In genomic region chr6:31923951-31924668, GRCm38 (mm10) we compare ENCODE assay signal across 14 mouse cellular contexts.
DNase-seq lines count a peak whose midpoint lies in the region; ATAC-seq and TF ChIP-seq lines count a peak whose summit lies in the region.
"Had no signal": no experiment of that assay in that cellular context is flagged by ENCODE, and none has a peak within 500 bp of the region (broad histone marks: within the 10 kb centered on the region; RNA-seq: fewer than 3 reads in every experiment).

No protein-coding gene starts in this region.

- peaks cover 10% of the 10 kb centered on the region for H3K4me1 ChIP-seq in hindbrain, embryonic 13.5 days (replicated peaks)
- no peaks in the 10 kb centered on the region for H3K4me1 ChIP-seq in hindbrain, embryonic 11.5 days (replicated peaks; ENCODE audit: control insufficient read depth, insufficient read depth, low read length)
- H3K4me1 ChIP-seq in hindbrain, postnatal 0 days (ENCODE audit: insufficient read depth, low read length) = peaks cover 6% of the 10 kb centered on the region; the same call in 1 of the 2 replicates
- H3K4me1 ChIP-seq: embryonic facial prominence, embryonic 15.5 days; kidney, embryonic 15.5 days had no signal

- no peak for TF ChIP-seq CTCF in hindbrain, postnatal 0 days (IDR thresholded peaks at IDR 0.05; ENCODE audit: low read depth)

- DNase-seq in hindbrain, embryonic 11.5 days (ENCODE audit: low spot score) = no peak
- peak; percentile 14 for DNase-seq in testis, postnatal 10 days (ENCODE audit: low spot score)
- no peak for DNase-seq in testis, postnatal 14 days (ENCODE audit: low spot score)
- peak; percentile 64 for DNase-seq in hindbrain, postnatal 0 days (ENCODE audit: low spot score)
- DNase-seq in telencephalon, adult 2 months (ENCODE audit: low read depth, low spot score) = peak; percentile 46
- no peak for DNase-seq in gastrocnemius, postnatal 4 days (ENCODE audit: low spot score in 2 of 2)
- no peak for DNase-seq in urinary bladder, adult 18-20 months (ENCODE audit: low spot score in 2 of 2)
- DNase-seq: adrenal gland, postnatal 10 days; cerebellum, adult 9-11 months; lung, embryonic 14.5 days had no signal

- WGBS in hindbrain, embryonic 13.5 days = 32% methylated on average over 3 of the region's 3 CpGs
- WGBS in hindbrain, embryonic 11.5 days = 61% methylated on average over 3 of the region's 3 CpGs
- 16% methylated on average over 3 of the region's 3 CpGs for WGBS in hindbrain, postnatal 0 days

- ATAC-seq in hindbrain, embryonic 13.5 days (ENCODE audit: low FRiP score) = peak; percentile 59; the same call in 1 of the 2 replicates
- no peak for ATAC-seq in hindbrain, embryonic 11.5 days (ENCODE audit: low FRiP score)
- ATAC-seq in hindbrain, postnatal 0 days = peak; percentile 69

- H3K9ac ChIP-seq in hindbrain, embryonic 13.5 days = no peak overlapping the region
- no peak overlapping the region for H3K9ac ChIP-seq in hindbrain, embryonic 11.5 days (ENCODE audit: low read depth, low read length)
- no peak overlapping the region for H3K9ac ChIP-seq in hindbrain, postnatal 0 days (replicated peaks; ENCODE audit: low read length)
- H3K9ac ChIP-seq: embryonic facial prominence, embryonic 15.5 days; kidney, embryonic 15.5 days; lung, embryonic 14.5 days had no signal

- H3K27me3 ChIP-seq in hindbrain, embryonic 13.5 days = no peaks in the 10 kb centered on the region
- H3K27me3 ChIP-seq in hindbrain, embryonic 11.5 days (ENCODE audit: control insufficient read depth, insufficient read depth, low read length) = no peaks in the 10 kb centered on the region
- no peaks in the 10 kb centered on the region for H3K27me3 ChIP-seq in hindbrain, postnatal 0 days (ENCODE audit: insufficient read depth, low read length)
- H3K27me3 ChIP-seq: embryonic facial prominence, embryonic 15.5 days; kidney, embryonic 15.5 days had no signal

- H3K9me3 ChIP-seq in hindbrain, embryonic 13.5 days = no peaks in the 10 kb centered on the region
- no peaks in the 10 kb centered on the region for H3K9me3 ChIP-seq in hindbrain, embryonic 11.5 days (ENCODE audit: control insufficient read depth, low read length)
- no peaks in the 10 kb centered on the region for H3K9me3 ChIP-seq in hindbrain, postnatal 0 days (ENCODE audit: low read length)
- H3K9me3 ChIP-seq: embryonic facial prominence, embryonic 15.5 days; kidney, embryonic 15.5 days had no signal

- H3K27ac ChIP-seq in hindbrain, embryonic 13.5 days = peak overlapping the region; percentile 58
- no peak overlapping the region for H3K27ac ChIP-seq in hindbrain, embryonic 11.5 days (ENCODE audit: low read depth, low read length)
- peak overlapping the region; percentile 22; the same call in 1 of the 2 replicates for H3K27ac ChIP-seq in hindbrain, postnatal 0 days
- H3K27ac ChIP-seq: embryonic facial prominence, embryonic 15.5 days; kidney, embryonic 15.5 days had no signal

- no peak overlapping the region for H3K4me2 ChIP-seq in hindbrain, embryonic 13.5 days
- no peak overlapping the region for H3K4me2 ChIP-seq in hindbrain, embryonic 11.5 days (replicated peaks; ENCODE audit: low read depth, low read length)
- H3K4me2 ChIP-seq in hindbrain, postnatal 0 days (ENCODE audit: low read depth, low read length) = no peak overlapping the region
- H3K4me2 ChIP-seq: embryonic facial prominence, embryonic 15.5 days; kidney, embryonic 15.5 days; liver, embryonic 11.5 days; lung, embryonic 14.5 days had no signal

- no peak overlapping the region for H3K4me3 ChIP-seq in hindbrain, embryonic 13.5 days
- H3K4me3 ChIP-seq in hindbrain, embryonic 11.5 days (ENCODE audit: low read depth, low read length) = no peak overlapping the region
- H3K4me3 ChIP-seq in hindbrain, postnatal 0 days (ENCODE audit: low read length) = no peak overlapping the region
- H3K4me3 ChIP-seq: embryonic facial prominence, embryonic 15.5 days; kidney, embryonic 15.5 days had no signal

- H3K36me3 ChIP-seq in hindbrain, embryonic 13.5 days = no peaks in the 10 kb centered on the region
- H3K36me3 ChIP-seq in hindbrain, embryonic 11.5 days (ENCODE audit: control insufficient read depth, insufficient read depth, low read length) = no peaks in the 10 kb centered on the region
- no peaks in the 10 kb centered on the region for H3K36me3 ChIP-seq in hindbrain, postnatal 0 days (ENCODE audit: insufficient read depth, low read length)
- H3K36me3 ChIP-seq: embryonic facial prominence, embryonic 15.5 days; kidney, embryonic 15.5 days had no signal

Comparison
In these comparisons a context has a peak if more than half of its experiments do, and no peak if none do; other contexts are left out.
1. DNase-seq: peak in testis, postnatal 10 days (single experiment), hindbrain, postnatal 0 days (single experiment) and telencephalon, adult 2 months (single experiment); none in hindbrain, embryonic 11.5 days (single experiment), testis, postnatal 14 days (single experiment), gastrocnemius, postnatal 4 days (0 of 2) and urinary bladder, adult 18-20 months (0 of 2).